Mouse (Mus musculus) neural tube, embryonic 14.5 days (tissue): ENCODE results near the gene Fubp1. TPM values are rescaled to one million over a fixed set of nuclear protein-coding genes. Genes with fewer than 3 reads are reported as not detected.
"Not testable (repeated sequence)": the region's sequence is repeated elsewhere in the genome, so short reads cannot be mapped to it uniquely, and the experiment has no call there.

ENCODE experiments used
- ATAC-seq: fragments of 200-750 bp; cut with Nextera tagmentation; 2 replicates; pipeline ENCODE4 v1.8.0; 2017; ENCODE audit warnings: low read depth, mild to moderate bottlenecking, moderate TSS enrichment, moderate library complexity
- H3K27ac ChIP-seq: fragments of 300-500 bp; sonication (generic); 2 replicates; pipeline ENCODE4 v1.5.1; 2014; ENCODE audit warnings: low read depth, mild to moderate bottlenecking, control low read depth, low read length, moderate library complexity, mixed read lengths
- H3K27me3 ChIP-seq: fragments of 300-500 bp; sonication (generic); 2 replicates; pipeline ENCODE4 v1.6.1; 2014; ENCODE audit warnings: low read length; ENCODE audit not compliant: control insufficient read depth, insufficient read depth
- H3K36me3 ChIP-seq: fragments of 300-500 bp; sonication (generic); 2 replicates; pipeline ENCODE4 v1.6.1; 2014; ENCODE audit warnings: low read length, mixed read lengths; ENCODE audit not compliant: control insufficient read depth, insufficient read depth
- H3K4me1 ChIP-seq: fragments of 300-500 bp; sonication (generic); 2 replicates; pipeline ENCODE4 v1.6.1; 2014; ENCODE audit warnings: low read length; ENCODE audit not compliant: control insufficient read depth, insufficient read depth
- H3K4me2 ChIP-seq: fragments of 300-500 bp; sonication (generic); 2 replicates; pipeline ENCODE4 v1.6.1; 2014; ENCODE audit warnings: mild to moderate bottlenecking, low read depth, low read length, control low read depth
- H3K4me3 ChIP-seq: fragments of 300-500 bp; sonication (generic); 2 replicates; pipeline ENCODE4 v1.5.1; 2014; ENCODE audit warnings: low read depth, low read length, control low read depth, mixed read lengths
- H3K9ac ChIP-seq: fragments of 300-500 bp; sonication (generic); replicated peaks from 2 replicates; pipeline ENCODE4 v1.6.1; 2014; ENCODE audit warnings: low read depth, mild to moderate bottlenecking, control low read depth, low read length, mixed read lengths
- H3K9me3 ChIP-seq: fragments of 300-500 bp; sonication (generic); 2 replicates; pipeline ENCODE4 v1.6.1; 2016; ENCODE audit warnings: low read length; ENCODE audit not compliant: control insufficient read depth
- WGBS: fragments of 180-500 bp; shearing (Covaris S2); extraction: QIAGEN DNeasy Blood & Tissue Kit; methylation state at CpG from one replicate; pipeline ENCODE4 v1.1.7; 2014; 5-methylcytosine and 5-hydroxymethylcytosine counted together
- polyA plus RNA-seq: library from polyadenylated mRNA; unstranded; fragments of >200 nt; fragmentation: Nextera tagmentation; extraction: Ambion mirVana; gene quantifications from 2 replicates; pipeline ENCODE4 v1.2.1, GENCODE M21; 2014

Fubp1 gene
- polyA plus RNA-seq, 1 experiment from 2014 or later: 223 TPM

DNA sequence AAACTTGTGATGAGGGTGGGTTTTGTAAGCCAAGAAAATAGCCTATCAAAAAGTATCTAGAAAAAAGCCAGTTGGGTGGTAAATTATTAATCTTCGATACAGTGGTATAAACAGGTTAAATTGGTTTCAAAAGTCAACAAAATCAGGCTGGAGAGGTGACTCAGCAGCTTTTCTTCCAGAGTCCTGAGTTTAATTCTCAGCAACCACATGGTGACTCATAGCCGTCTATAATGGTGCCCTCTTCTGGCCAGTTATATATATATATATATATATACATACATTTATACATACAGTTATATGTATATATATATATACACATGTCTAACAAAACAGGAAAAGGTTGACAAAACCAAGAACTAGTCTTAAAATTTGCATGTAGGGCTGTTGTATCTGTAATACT, 28.6 kb downstream of the Fubp1 start:
- WGBS: 75% methylated on average over 2 of the region's 2 CpGs
- H3K27me3 ChIP-seq: no peaks in the 10 kb centered on the region
- H3K9me3 ChIP-seq: no peaks in the 10 kb centered on the region
- H3K4me2 ChIP-seq: no peak overlapping the region
- ATAC-seq: no peak; the same call in 1 of the 2 replicates
- H3K4me3 ChIP-seq: no peak overlapping the region
- H3K4me1 ChIP-seq: no peaks in the 10 kb centered on the region
- H3K36me3 ChIP-seq: peaks cover 20% of the 10 kb centered on the region
- H3K9ac ChIP-seq: no peak overlapping the region
- H3K27ac ChIP-seq: no peak overlapping the region

DNA sequence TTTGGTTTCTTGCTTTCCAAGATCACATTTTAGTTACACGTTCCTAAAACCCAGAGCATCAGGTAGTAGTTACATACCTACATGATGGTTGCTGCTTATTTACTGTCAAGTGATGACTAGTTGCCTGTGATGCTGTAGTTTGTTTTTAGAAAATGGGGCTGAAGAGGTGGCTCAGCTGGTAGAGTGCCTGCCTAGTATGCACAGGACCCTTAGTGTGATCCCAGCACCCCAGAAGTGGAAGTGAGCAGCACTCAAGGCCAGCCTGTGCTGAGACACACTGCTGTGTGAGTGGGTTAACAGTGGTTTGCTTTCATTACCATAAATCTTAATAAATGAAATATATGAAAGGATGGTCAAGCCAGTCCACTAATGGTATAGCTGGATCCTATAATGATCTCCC, 29.4 kb downstream of the Fubp1 start:
- WGBS: 98% methylated on average over 1 of the region's 1 CpGs
- no peaks in the 10 kb centered on the region for H3K9me3 ChIP-seq
- H3K9ac ChIP-seq: no peak overlapping the region
- no peaks in the 10 kb centered on the region for H3K4me1 ChIP-seq
- no peak for ATAC-seq
- H3K27me3 ChIP-seq: no peaks in the 10 kb centered on the region
- no peak overlapping the region for H3K4me2 ChIP-seq
- no peak overlapping the region for H3K4me3 ChIP-seq
- no peak overlapping the region for H3K27ac ChIP-seq
- H3K36me3 ChIP-seq: peaks cover 16% of the 10 kb centered on the region; the same call in 1 of the 2 replicates

DNA sequence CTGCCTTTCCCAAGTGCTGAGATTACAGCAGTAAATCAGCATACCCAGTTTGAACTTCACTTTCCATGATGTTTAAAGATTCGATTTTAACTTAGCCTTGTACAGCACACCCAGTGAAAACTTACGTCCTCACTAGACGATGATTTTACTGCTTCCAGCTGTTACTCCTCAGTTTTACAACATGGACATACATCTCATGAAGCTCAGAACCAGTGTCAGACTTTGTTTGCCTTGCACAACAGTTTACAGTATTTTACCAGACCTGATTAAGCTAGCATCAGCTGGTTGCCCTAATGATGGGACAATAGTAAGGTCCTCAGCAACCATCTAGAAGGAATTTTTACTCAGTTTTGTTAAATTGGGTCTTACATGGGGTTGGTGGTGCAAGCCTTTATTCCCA, 30.9 kb downstream of the Fubp1 start:
- Histone ChIP-seq H3K4me2 (no peak overlapping the region), H3K4me3 (no peak overlapping the region), H3K36me3 (peaks cover 16% of the 10 kb centered on the region; the same call in 1 of the 2 replicates), H3K9ac (no peak overlapping the region), H3K9me3 (no peaks in the 10 kb centered on the region), H3K27me3 (no peaks in the 10 kb centered on the region), H3K4me1 (no peaks in the 10 kb centered on the region), H3K27ac (no peak overlapping the region)
- no peak for ATAC-seq
- WGBS: 73% methylated on average over 3 of the region's 3 CpGs

DNA sequence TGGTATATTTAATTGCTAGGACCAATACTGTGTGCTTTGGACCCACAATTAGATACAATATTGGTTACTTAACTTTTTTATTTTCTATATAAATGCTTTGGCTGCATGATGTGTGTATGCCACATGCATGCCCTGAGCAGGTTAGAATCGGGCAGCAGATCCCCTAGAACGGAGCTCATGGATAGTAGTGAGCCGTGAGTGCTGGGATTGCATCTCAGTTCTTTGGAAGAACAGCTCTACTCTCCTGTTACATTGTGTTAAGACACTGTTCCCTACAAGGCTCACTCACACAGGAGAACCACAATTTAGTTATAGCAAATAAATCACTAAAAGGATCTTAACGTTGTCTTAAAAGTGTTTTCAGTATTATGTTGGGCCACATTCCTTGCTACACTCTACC, 33.1 kb downstream of the Fubp1 start:
- Histone ChIP-seq H3K9me3 (no peaks in the 10 kb centered on the region), H3K27me3 (no peaks in the 10 kb centered on the region), H3K36me3 (peaks cover 6% of the 10 kb centered on the region; the same call in 1 of the 2 replicates), H3K4me2 (no peak overlapping the region), H3K4me1 (no peaks in the 10 kb centered on the region), H3K9ac (no peak overlapping the region), H3K4me3 (no peak overlapping the region), H3K27ac (0 out of 2 replicates have a peak overlapping the region, but pooled peaks have one; percentile 34)
- 77% methylated on average over 4 of the region's 4 CpGs for WGBS
- ATAC-seq: no peak

DNA sequence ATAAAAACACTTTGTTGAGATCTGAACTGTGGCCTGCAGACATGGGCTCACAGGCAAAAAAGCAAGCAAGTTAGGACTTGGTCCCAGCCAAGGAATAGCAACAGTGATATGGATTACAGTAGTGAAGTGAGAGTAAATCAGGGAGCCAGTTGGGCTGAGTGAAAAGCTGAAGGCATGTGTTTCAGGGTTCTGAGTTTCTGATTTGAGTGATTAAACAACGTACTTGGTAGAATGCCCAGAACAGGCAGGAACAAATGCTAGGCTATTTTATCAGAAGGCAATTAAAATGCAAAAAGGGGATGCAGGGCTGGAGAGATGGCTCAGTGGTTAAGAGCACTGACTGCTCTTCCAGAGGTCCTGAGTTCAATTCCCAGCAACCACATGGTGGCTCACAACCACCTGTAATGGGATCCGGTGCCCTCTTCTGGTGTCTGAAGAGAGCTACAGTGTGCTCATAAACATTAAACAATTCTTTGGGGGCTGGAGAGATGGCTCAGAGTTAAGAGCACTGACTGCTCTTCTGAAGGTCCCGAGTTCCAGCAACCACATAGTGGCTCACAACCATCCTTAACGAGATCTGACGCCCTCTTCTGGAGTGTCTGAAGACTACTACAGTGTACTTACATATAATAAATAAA, 35.2 kb downstream of the Fubp1 start:
- H3K4me3 ChIP-seq: no peak overlapping the region
- ATAC-seq: no peak
- no peaks in the 10 kb centered on the region for H3K9me3 ChIP-seq
- H3K9ac ChIP-seq: no peak overlapping the region
- no peak overlapping the region for H3K4me2 ChIP-seq
- no peaks in the 10 kb centered on the region; the same call in 1 of the 2 replicates for H3K36me3 ChIP-seq
- H3K4me1 ChIP-seq: no peaks in the 10 kb centered on the region
- H3K27me3 ChIP-seq: no peaks in the 10 kb centered on the region
- 77% methylated on average over 5 of the region's 5 CpGs for WGBS
- H3K27ac ChIP-seq: no peak overlapping the region

DNA sequence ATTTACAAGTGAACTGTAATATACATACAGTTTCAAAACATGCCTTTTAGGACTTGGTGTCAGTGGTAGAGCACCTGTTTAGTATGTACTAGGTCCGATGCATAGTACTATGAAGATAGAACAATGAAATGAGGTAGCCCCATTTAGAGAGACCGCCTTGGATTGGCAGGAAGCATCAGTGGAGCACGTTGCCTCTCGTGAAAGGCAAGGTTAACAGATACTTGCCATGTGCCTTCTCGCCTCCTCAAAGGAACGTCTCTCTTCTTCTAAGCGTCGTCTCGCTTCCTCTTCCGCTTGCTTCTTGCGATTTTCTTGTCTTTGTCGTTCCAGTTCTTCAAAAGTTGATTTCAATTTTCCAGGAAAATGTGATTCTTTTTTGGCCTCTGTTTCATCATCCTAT, 37.5 kb downstream of the Fubp1 start:
- H3K9ac ChIP-seq: no peak overlapping the region
- H3K27me3 ChIP-seq: no peaks in the 10 kb centered on the region
- H3K4me3 ChIP-seq: no peak overlapping the region
- H3K4me1 ChIP-seq: no peaks in the 10 kb centered on the region
- no peaks in the 10 kb centered on the region for H3K9me3 ChIP-seq
- no peaks in the 10 kb centered on the region for H3K36me3 ChIP-seq
- no peak overlapping the region for H3K27ac ChIP-seq
- 91% methylated on average over 12 of the region's 12 CpGs for WGBS
- no peak overlapping the region for H3K4me2 ChIP-seq
- no peak for ATAC-seq

DNA sequence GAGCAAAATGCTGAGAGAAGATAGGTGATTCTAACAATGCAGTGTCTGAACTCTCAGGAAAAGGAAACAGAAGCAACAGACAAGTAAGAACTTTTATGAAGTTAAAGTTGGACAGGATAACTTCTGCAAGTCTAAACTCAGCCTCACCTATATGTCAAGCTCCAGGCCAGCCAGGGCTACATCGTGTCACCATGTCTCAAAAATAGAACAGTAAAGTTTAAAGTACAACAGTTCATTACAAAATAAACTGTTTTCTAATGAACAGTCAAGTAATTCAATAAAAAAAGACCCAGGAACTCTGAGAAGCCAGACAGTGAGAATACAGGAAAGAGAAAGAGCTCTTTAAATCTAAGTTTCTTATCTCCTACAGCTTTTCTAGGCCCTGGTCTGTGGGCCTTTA, 40.3 kb downstream of the Fubp1 start:
- no peak overlapping the region for H3K9ac ChIP-seq
- no peak overlapping the region for H3K4me2 ChIP-seq
- no peak for ATAC-seq
- H3K9me3 ChIP-seq: no peaks in the 10 kb centered on the region
- H3K4me1 ChIP-seq: no peaks in the 10 kb centered on the region
- H3K4me3 ChIP-seq: no peak overlapping the region
- WGBS: 98% methylated on average over 1 of the region's 1 CpGs
- no peaks in the 10 kb centered on the region for H3K36me3 ChIP-seq
- H3K27ac ChIP-seq: no peak overlapping the region
- no peaks in the 10 kb centered on the region for H3K27me3 ChIP-seq

DNA sequence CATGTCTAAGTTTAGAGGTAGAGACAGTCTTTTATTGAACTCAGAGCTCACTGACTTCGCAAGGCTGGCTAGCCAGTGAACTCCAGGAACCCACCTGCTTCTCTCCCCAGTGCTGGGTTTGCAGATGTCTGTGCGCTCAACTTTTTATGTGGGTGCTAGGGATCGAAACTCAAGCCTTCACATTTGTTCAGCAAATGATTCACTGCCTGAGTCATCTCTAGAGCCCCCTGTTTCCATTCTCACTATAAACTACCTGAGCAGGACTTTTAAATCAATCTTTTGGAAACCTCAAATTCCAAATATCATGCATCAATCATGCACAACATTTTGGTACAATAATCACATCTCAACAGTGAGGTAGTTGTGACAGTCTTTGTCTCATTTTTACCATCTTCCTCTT, 47.3 kb downstream of the Fubp1 start:
- WGBS: 87% methylated on average over 3 of the region's 3 CpGs
- H3K9me3 ChIP-seq: no peaks in the 10 kb centered on the region
- no peaks in the 10 kb centered on the region for H3K27me3 ChIP-seq
- no peak overlapping the region for H3K4me3 ChIP-seq
- no peak for ATAC-seq
- no peak overlapping the region for H3K27ac ChIP-seq
- H3K9ac ChIP-seq: no peak overlapping the region
- no peak overlapping the region for H3K4me2 ChIP-seq
- H3K36me3 ChIP-seq: no peaks in the 10 kb centered on the region
- no peaks in the 10 kb centered on the region for H3K4me1 ChIP-seq

DNA sequence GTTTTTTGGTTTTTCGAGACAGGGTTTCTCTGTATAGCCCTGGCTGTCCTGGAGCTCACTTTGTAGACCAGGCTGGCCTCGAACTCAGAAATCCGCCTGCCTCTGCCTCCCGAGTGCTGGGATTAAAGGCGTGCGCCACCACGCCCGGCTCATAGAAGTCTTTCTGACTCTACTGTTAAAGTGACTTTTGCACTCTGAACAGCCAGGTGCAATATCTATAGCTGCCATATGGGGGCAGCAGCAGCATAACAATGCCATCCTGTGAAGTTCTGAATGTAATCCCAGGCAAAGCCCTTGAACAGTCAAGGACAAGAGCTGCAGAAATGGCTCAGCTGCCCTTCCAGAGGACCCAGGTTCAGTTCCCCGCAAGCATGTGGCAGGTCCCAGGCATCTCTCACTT, 49.2 kb downstream of the Fubp1 start:
- WGBS: 44% methylated on average over 7 of the region's 9 CpGs
- not testable (repeated sequence) for H3K4me3 ChIP-seq, H3K27me3 ChIP-seq, H3K4me1 ChIP-seq, H3K9me3 ChIP-seq, H3K27ac ChIP-seq, H3K36me3 ChIP-seq, H3K9ac ChIP-seq, H3K4me2 ChIP-seq
- peak; percentile 61; the same call in 1 of the 2 replicates for ATAC-seq
